ENCODE assay signal across 8 mouse cellular contexts in the genomic region with DNA sequence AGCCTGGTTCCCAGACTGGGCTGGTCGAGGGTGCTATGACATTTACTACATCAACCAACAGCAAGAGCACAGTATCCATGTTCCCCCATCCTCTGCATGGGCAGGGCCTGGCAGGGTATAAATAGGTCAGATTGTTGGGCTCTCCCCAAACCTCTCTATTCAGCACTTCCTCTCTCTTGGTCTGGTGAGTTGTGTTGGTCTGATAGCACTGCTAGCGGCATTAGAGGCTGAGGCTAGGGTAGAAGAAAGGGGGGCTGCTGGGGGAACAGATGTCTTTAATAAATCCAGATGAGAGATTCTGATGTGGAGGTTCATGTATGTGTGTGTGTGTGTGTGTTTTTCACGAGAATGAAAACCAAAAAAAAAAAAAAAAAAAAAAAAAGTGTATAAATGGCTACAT. TPM values are rescaled to one million over a fixed set of nuclear protein-coding genes. Genes with fewer than 3 reads are reported as not detected.
DNase-seq lines count a peak whose midpoint lies in the region; ATAC-seq and TF ChIP-seq lines count a peak whose summit lies in the region.

A gene (plus strand): TSS at position 149 of the 400 bp plus-strand sequence.

- no peak for TF ChIP-seq CTCF in kidney, postnatal 0 days (IDR thresholded peaks at IDR 0.05; ENCODE audit: low read depth)
- no peak for TF ChIP-seq CTCF in MEL (IDR thresholded peaks at IDR 0.05 in 2 of 3, conservative IDR thresholded peaks at IDR 0.05 in 1 of 3; ENCODE audit: control insufficient read depth in 1 of 3, insufficient read depth in 1 of 3, low read depth in 2 of 3, low read length in 3 of 3, poor library complexity in 1 of 3, severe bottlenecking in 1 of 3)

- H3K79me2 ChIP-seq in MEL (ENCODE audit: control insufficient read depth, insufficient read depth, low read length, poor library complexity): no peaks in the 10 kb centered on the region

- H3K36me3 ChIP-seq in kidney, postnatal 0 days (ENCODE audit: insufficient read depth, low read length): no peaks in the 10 kb centered on the region
- H3K36me3 ChIP-seq in MEL (ENCODE audit: control insufficient read depth in 1 of 2, insufficient read depth in 2 of 2, low read length in 2 of 2): peaks cover 0 to 19% of the 10 kb centered on the region in 2 experiments; a peak in 2 of 4 replicates
- no peaks in the 10 kb centered on the region for H3K36me3 ChIP-seq in limb, embryonic 10.5 days
- no peaks in the 10 kb centered on the region for H3K36me3 ChIP-seq in neural tube, embryonic 15.5 days

- WGBS in kidney, postnatal 0 days: 48% methylated on average over 3 of the region's 3 CpGs
- 48% methylated on average over 3 of the region's 3 CpGs for WGBS in limb, embryonic 10.5 days
- 70% methylated on average over 3 of the region's 3 CpGs for WGBS in neural tube, embryonic 15.5 days

- H3K9me3 ChIP-seq in kidney, postnatal 0 days (replicated peaks; ENCODE audit: low read length): no peaks in the 10 kb centered on the region
- H3K9me3 ChIP-seq in MEL (replicated peaks; ENCODE audit: insufficient read depth, low read length): no peaks in the 10 kb centered on the region
- no peaks in the 10 kb centered on the region for H3K9me3 ChIP-seq in limb, embryonic 10.5 days (replicated peaks)
- H3K9me3 ChIP-seq in neural tube, embryonic 15.5 days (replicated peaks): no peaks in the 10 kb centered on the region

- no peak for TF ChIP-seq RAD21 in MEL (IDR thresholded peaks at IDR 0.05; ENCODE audit: low read depth, low read length)

- peak; percentile 36 to 70; a peak in 3 of 4 replicates for TF ChIP-seq EP300 in MEL (IDR thresholded peaks at IDR 0.05; ENCODE audit: low read depth in 1 of 2, low read length in 2 of 2)

- peak; percentile 53 for DNase-seq in kidney, postnatal 0 days (ENCODE audit: low spot score)
- no peak for DNase-seq in kidney, adult 18-20 months
- DNase-seq in MEL (ENCODE audit: low read depth, low spot score): peak; percentile 83
- no peak for DNase-seq in limb, embryonic 10.5 days (ENCODE audit: low spot score)
- DNase-seq in right cerebral cortex, postnatal 36 days (ENCODE audit: low spot score in 2 of 2): no peak
- no peak for DNase-seq in ovary, adult 18-20 months (ENCODE audit: low spot score)

- no peak for ATAC-seq in kidney, postnatal 0 days (replicated peaks; ENCODE audit: low FRiP score, low read depth)
- ATAC-seq in erythroblast, adult 5-6 weeks (replicated peaks; ENCODE audit: low FRiP score, poor library complexity, severe bottlenecking): no peak
- ATAC-seq in neural tube, embryonic 15.5 days (ENCODE audit: low FRiP score): no peak

- H3K27me3 ChIP-seq in kidney, postnatal 0 days (ENCODE audit: insufficient read depth, low read length): no peaks in the 10 kb centered on the region
- no peaks in the 10 kb centered on the region for H3K27me3 ChIP-seq in MEL (ENCODE audit: control insufficient read depth in 1 of 2, insufficient read depth in 2 of 2, low read length in 2 of 2)
- no peaks in the 10 kb centered on the region for H3K27me3 ChIP-seq in limb, embryonic 10.5 days (ENCODE audit: low read depth, poor library complexity, severe bottlenecking)
- H3K27me3 ChIP-seq in neural tube, embryonic 15.5 days (replicated peaks): no peaks in the 10 kb centered on the region

- no peak within 1 kb of the TSS for H3K9ac ChIP-seq in kidney, postnatal 0 days (ENCODE audit: low read depth, low read length)
- H3K9ac ChIP-seq in MEL (ENCODE audit: control insufficient read depth, low read depth, low read length, poor library complexity, severe bottlenecking): peak within 1 kb of the TSS; percentile 6
- H3K9ac ChIP-seq in neural tube, embryonic 15.5 days (replicated peaks): no peak within 1 kb of the TSS

- peaks cover 3% of the 10 kb centered on the region; the same call in 1 of the 2 replicates for H3K4me1 ChIP-seq in kidney, postnatal 0 days (replicated peaks; ENCODE audit: insufficient read depth, low read length)
- peaks cover 8 to 25% of the 10 kb centered on the region in 2 experiments for H3K4me1 ChIP-seq in MEL (ENCODE audit: control insufficient read depth in 1 of 2, insufficient read depth in 2 of 2, low read length in 2 of 2)
- peaks cover 39% of the 10 kb centered on the region for H3K4me1 ChIP-seq in limb, embryonic 10.5 days
- peaks cover 5% of the 10 kb centered on the region; the same call in 1 of the 2 replicates for H3K4me1 ChIP-seq in neural tube, embryonic 15.5 days

- H3K4me2 ChIP-seq in kidney, postnatal 0 days (ENCODE audit: low read length): no peak within 1 kb of the TSS
- H3K4me2 ChIP-seq in neural tube, embryonic 15.5 days: no peak within 1 kb of the TSS

- no peak for TF ChIP-seq POLR2A in MEL (IDR thresholded peaks at IDR 0.05; ENCODE audit: control insufficient read depth in 1 of 2, insufficient read depth in 1 of 2, low read depth in 1 of 2, low read length in 2 of 2, poor library complexity in 1 of 2)

- no peak within 1 kb of the TSS for H3K4me3 ChIP-seq in kidney, postnatal 0 days (replicated peaks; ENCODE audit: low read depth, low read length)
- H3K4me3 ChIP-seq in MEL (ENCODE audit: control insufficient read depth in 1 of 2, insufficient read depth in 1 of 2, low read depth in 2 of 2, low read length in 2 of 2): no peak within 1 kb of the TSS
- H3K4me3 ChIP-seq in limb, embryonic 10.5 days: no peak within 1 kb of the TSS
- no peak within 1 kb of the TSS for H3K4me3 ChIP-seq in neural tube, embryonic 15.5 days (replicated peaks)

- peak within 1 kb of the TSS; percentile 55; the same call in 1 of the 2 replicates for H3K27ac ChIP-seq in kidney, postnatal 0 days
- H3K27ac ChIP-seq in MEL (ENCODE audit: control insufficient read depth, low read depth, low read length): peak within 1 kb of the TSS; percentile 56
- H3K27ac ChIP-seq in limb, embryonic 10.5 days: peak within 1 kb of the TSS; percentile 62
- H3K27ac ChIP-seq in neural tube, embryonic 15.5 days (replicated peaks): no peak within 1 kb of the TSS

TF ChIP-seq in MEL, 35 proteins besides CTCF, POLR2A, EP300 and RAD21 (continues in another document):
- TF ChIP-seq ZNF384 (IDR thresholded peaks at IDR 0.05; ENCODE audit: low read depth, low read length): peak; percentile 79; the same call in 1 of the 2 replicates
- TF ChIP-seq MXI1 (IDR thresholded peaks at IDR 0.05; ENCODE audit: low read depth, low read length): no peak
- peak; percentile 46; the same call in 1 of the 2 replicates for TF ChIP-seq TAL1 (IDR thresholded peaks at IDR 0.05; ENCODE audit: low read length)
- no peak for TF ChIP-seq HCFC1 (IDR thresholded peaks at IDR 0.05; ENCODE audit: low read depth, low read length)
- no peak for TF ChIP-seq NELFE (IDR thresholded peaks at IDR 0.05; ENCODE audit: low read depth, low read length)
- peak; percentile 55; the same call in 1 of the 2 replicates for TF ChIP-seq MAZ (IDR thresholded peaks at IDR 0.05; ENCODE audit: low read depth, low read length)
- TF ChIP-seq ELF1 (IDR thresholded peaks at IDR 0.05; ENCODE audit: low read depth, low read length): no peak
- no peak for TF ChIP-seq MYB (IDR thresholded peaks at IDR 0.05; ENCODE audit: low read depth, low read length)
- no peak for TF ChIP-seq USF1 (IDR thresholded peaks at IDR 0.05; ENCODE audit: low read depth, low read length)
- TF ChIP-seq CHD2 (IDR thresholded peaks at IDR 0.05; ENCODE audit: low read length): no peak
- peak; percentile 65 for TF ChIP-seq TBP (IDR thresholded peaks at IDR 0.05; ENCODE audit: low read depth, low read length)
- no peak for TF ChIP-seq KAT2A (conservative IDR thresholded peaks at IDR 0.05; ENCODE audit: low read depth, low read length)
- TF ChIP-seq BHLHE40 (IDR thresholded peaks at IDR 0.05; ENCODE audit: borderline replicate concordance, low read depth, low read length): no peak; the same call in 1 of the 2 replicates
- TF ChIP-seq SIN3A (IDR thresholded peaks at IDR 0.05; ENCODE audit: low read length): no peak
- no peak for TF ChIP-seq POLR2AphosphoS2 (IDR thresholded peaks at IDR 0.05; ENCODE audit: low read length)
- TF ChIP-seq UBTF (IDR thresholded peaks at IDR 0.05; ENCODE audit: borderline replicate concordance, insufficient read depth, low read depth, low read length): no peak
- no peak for TF ChIP-seq NRF1 (IDR thresholded peaks at IDR 0.05; ENCODE audit: insufficient read depth, low read depth, low read length, poor library complexity, severe bottlenecking)
- TF ChIP-seq MAX (IDR thresholded peaks at IDR 0.05; ENCODE audit: low read length): no peak
- TF ChIP-seq ZMIZ1 (IDR thresholded peaks at IDR 0.05; ENCODE audit: low read depth, low read length): no peak
- no peak for TF ChIP-seq E2F4 (IDR thresholded peaks at IDR 0.05; ENCODE audit: borderline replicate concordance, low read depth, low read length)
- TF ChIP-seq TCF12 (IDR thresholded peaks at IDR 0.05; ENCODE audit: low read depth, low read length): peak; percentile 78
- TF ChIP-seq ZKSCAN1 (IDR thresholded peaks at IDR 0.05; ENCODE audit: low read depth, low read length): no peak
- TF ChIP-seq JUND (IDR thresholded peaks at IDR 0.05; ENCODE audit: low read depth, low read length): no peak
- no peak for TF ChIP-seq USF2 (IDR thresholded peaks at IDR 0.05; ENCODE audit: borderline replicate concordance in 1 of 2, insufficient read depth in 1 of 2, low read depth in 1 of 2, low read length in 2 of 2)
- no peak for TF ChIP-seq GABPA (IDR thresholded peaks at IDR 0.05; ENCODE audit: low read depth, low read length)
- TF ChIP-seq MEF2A (IDR thresholded peaks at IDR 0.05; ENCODE audit: extremely low read depth, insufficient replicate concordance, low read depth, low read length, poor library complexity, severe bottlenecking): peak; percentile 49; the same call in 1 of the 2 replicates
- TF ChIP-seq ETS1 (IDR thresholded peaks at IDR 0.05; ENCODE audit: low read depth, low read length): peak; percentile 69; the same call in 1 of the 2 replicates
- TF ChIP-seq GATA1 (IDR thresholded peaks at IDR 0.05; ENCODE audit: low read depth, low read length): peak; percentile 62
- no peak for TF ChIP-seq SMC3 (IDR thresholded peaks at IDR 0.05; ENCODE audit: low read depth, low read length)
- no peak for TF ChIP-seq POLR2AphosphoS5 (IDR thresholded peaks at IDR 0.05; ENCODE audit: borderline replicate concordance, low read depth, low read length)

RNA-seq across cellular contexts. Expression of the gene that starts here (rescaled TPM):
- 11.5 and 18.3 TPM in 2 replicates for polyA plus RNA-seq in kidney, postnatal 0 days (2015; fragmentation: Nextera tagmentation; extraction: Ambion mirVana)
- total RNA-seq in MEL (2012; rRNA removed): 0.73 and 0.82 TPM in 2 replicates
- 1 to 10 TPM in 1 of 2 experiments, not detected in 1; 2.3 TPM for polyA plus RNA-seq in MEL (2012; ENCODE audit: insufficient read depth in 1 of 2, insufficient read length in 2 of 2, low read depth in 1 of 2, low replicate concordance in 2 of 2, missing spikeins in 1 of 2)
- 64.0 and 136 TPM in 2 replicates for total RNA-seq in erythroblast, adult 5-6 weeks (2015; ENCODE audit: low replicate concordance)
- 89.5 and 104 TPM in 2 replicates for total RNA-seq in erythroblast, adult 5-6 weeks (2017; ENCODE audit: low replicate concordance)
- polyA plus RNA-seq in limb, embryonic 10.5 days (2016; fragmentation: Nextera tagmentation; extraction: Ambion mirVana): 0.34 and 0.64 TPM in 2 replicates
- 1.2 and 10.7 TPM in 2 replicates for polyA plus RNA-seq in neural tube, embryonic 15.5 days (2015; fragmentation: Nextera tagmentation; extraction: Ambion mirVana)

Comparison
In these comparisons a context has a peak if more than half of its experiments do, and no peak if none do; other contexts are left out.
1. RNA of the gene that starts here (total RNA-seq): 64.0 to 136 TPM in erythroblast, adult 5-6 weeks; 0.73 to 0.82 TPM in MEL; every median in the first group is over 10 times any median in the second.
2. DNase-seq: peak in kidney, postnatal 0 days (single experiment) and MEL (single experiment); none in kidney, adult 18-20 months (single experiment), limb, embryonic 10.5 days (single experiment), right cerebral cortex, postnatal 36 days (0 of 2) and ovary, adult 18-20 months (single experiment).